Mouse (Mus musculus) cortical plate, adult 2 months (tissue): ENCODE data around the gene Scn8a.

Experiments
- CTCF ChIP-seq: fragments of 200-500 bp; IDR thresholded peaks from 2 replicates; pipeline ENCODE4 v1.5.1; 2011; ENCODE audit warnings: mild to moderate bottlenecking, control low read depth, low read length; ENCODE audit not compliant: insufficient read depth; ENCODE audit errors: extremely low read depth
- POLR2A ChIP-seq: fragments of 200-500 bp; IDR thresholded peaks from 2 replicates; pipeline ENCODE4 v1.6.1; 2011; ENCODE audit warnings: mild to moderate bottlenecking, low read length, control low read depth; ENCODE audit not compliant: insufficient read depth; ENCODE audit errors: extremely low read depth

DNA sequence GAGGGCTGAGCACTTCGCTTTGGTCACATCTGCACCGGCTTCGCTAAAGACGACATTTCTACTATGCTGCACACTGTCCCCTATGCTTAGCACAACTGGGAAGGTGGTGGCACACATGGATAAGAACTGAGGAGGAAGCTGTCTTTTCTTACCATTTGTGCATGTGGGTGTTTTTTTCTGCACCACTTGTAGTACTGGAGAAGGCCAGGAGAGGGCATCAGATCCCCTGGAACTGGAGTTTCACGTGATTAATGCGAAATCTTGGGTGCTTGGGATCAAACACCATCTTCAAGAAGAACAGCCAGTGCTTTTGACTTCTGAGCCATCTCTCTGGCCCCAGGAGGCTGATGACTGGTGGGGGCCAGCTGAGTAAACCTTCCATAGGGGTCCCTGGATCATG lies 39.0 kb upstream of the Scn8a start:
- TF ChIP-seq POLR2A (no peak), CTCF (peak; percentile 43)
